Mouse (Mus musculus) neural tube, embryonic 11.5 days (tissue): ENCODE measurements around the gene Opcml. TPM values are rescaled to one million over a fixed set of nuclear protein-coding genes. Genes with fewer than 3 reads are reported as not detected.

Source experiments
- ATAC-seq: fragments of 200-750 bp; cut with Nextera tagmentation; 2 replicates; pipeline ENCODE4 v1.8.0; 2017; ENCODE audit warnings: moderate number of reproducible peaks, mild to moderate bottlenecking, moderate TSS enrichment, moderate library complexity; ENCODE audit not compliant: insufficient read depth, low FRiP score, low TSS enrichment
- DNase-seq: peaks from one replicate; pipeline ENCODE4 v3.0.0-alpha.2; 2015; ENCODE audit warnings: low spot score
- H3K27ac ChIP-seq: fragments of 300-500 bp; sonication (generic); 2 replicates; pipeline ENCODE4 v1.5.1; 2014; ENCODE audit warnings: low read depth, mild to moderate bottlenecking, low read length
- H3K27me3 ChIP-seq: fragments of 300-500 bp; sonication (generic); 2 replicates; pipeline ENCODE4 v1.6.1; 2014; ENCODE audit warnings: mild to moderate bottlenecking, low read length, mixed read lengths; ENCODE audit not compliant: control insufficient read depth, insufficient read depth
- H3K36me3 ChIP-seq: fragments of 300-500 bp; sonication (generic); 2 replicates; pipeline ENCODE4 v1.6.1; 2014; ENCODE audit warnings: mild to moderate bottlenecking, low read length, moderate library complexity, mixed read lengths; ENCODE audit not compliant: control insufficient read depth, insufficient read depth
- H3K4me1 ChIP-seq: fragments of 300-500 bp; sonication (generic); 2 replicates; pipeline ENCODE4 v1.6.1; 2014; ENCODE audit warnings: low read length, mixed read lengths; ENCODE audit not compliant: control insufficient read depth, insufficient read depth
- H3K4me2 ChIP-seq: fragments of 300-500 bp; sonication (generic); 2 replicates; pipeline ENCODE4 v1.6.1; 2014; ENCODE audit warnings: low read depth, mild to moderate bottlenecking, moderate library complexity
- H3K4me3 ChIP-seq: fragments of 300-500 bp; sonication (generic); 2 replicates; pipeline ENCODE4 v1.5.1; 2014; ENCODE audit warnings: low read depth, low read length
- H3K9ac ChIP-seq: fragments of 300-500 bp; sonication (generic); 2 replicates; pipeline ENCODE4 v1.6.1; 2014; ENCODE audit warnings: mild to moderate bottlenecking, low read length
- H3K9me3 ChIP-seq: fragments of 300-500 bp; sonication (generic); 2 replicates; pipeline ENCODE4 v1.6.1; 2016; ENCODE audit warnings: low read length; ENCODE audit not compliant: control insufficient read depth
- whole genome bisulfite sequencing: fragments of 180-500 bp; shearing (Covaris S2); extraction: QIAGEN DNeasy Blood & Tissue Kit; methylation state at CpG from one replicate; pipeline ENCODE4 v1.1.7; 2014; 5-methylcytosine and 5-hydroxymethylcytosine counted together
- polyA plus RNA-seq: library from polyadenylated mRNA; unstranded; fragments of >200 nt; fragmentation: Nextera tagmentation; extraction: Ambion mirVana; gene quantifications from 2 replicates; pipeline ENCODE4 v1.2.1, GENCODE M21; 2014

Gene Opcml
- polyA plus RNA-seq, 1 experiment from 2014 or later, result 3.6 TPM

DNA sequence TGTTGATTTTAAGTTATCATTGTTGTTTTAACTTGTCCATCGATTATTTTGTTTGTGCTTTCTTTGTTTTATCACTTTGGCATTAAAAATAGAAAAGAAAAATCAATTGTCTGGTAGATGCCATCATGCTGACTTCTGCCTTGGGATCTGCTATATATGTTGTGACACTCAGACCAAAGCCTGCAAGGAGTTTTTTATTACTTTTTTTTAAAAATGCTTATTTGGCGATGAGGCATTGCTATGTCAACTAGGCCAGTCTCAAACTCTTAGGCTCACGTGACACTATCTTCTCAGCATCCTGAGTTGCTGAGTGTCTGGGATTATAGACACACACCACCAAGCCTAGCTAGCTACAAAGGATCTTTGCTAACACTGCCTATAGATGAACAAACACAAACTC is 605.1 kb downstream of the Opcml start:
- Histone ChIP-seq H3K9ac (no peak overlapping the region), H3K9me3 (no peaks in the 10 kb centered on the region), H3K27me3 (no peaks in the 10 kb centered on the region), H3K4me1 (no peaks in the 10 kb centered on the region), H3K4me3 (no peak overlapping the region), H3K4me2 (no peak overlapping the region), H3K27ac (no peak overlapping the region), H3K36me3 (no peaks in the 10 kb centered on the region)
- no peak for DNase-seq
- WGBS, result 90% methylated on average over 3 of the region's 3 CpGs
- no peak for ATAC-seq

DNA sequence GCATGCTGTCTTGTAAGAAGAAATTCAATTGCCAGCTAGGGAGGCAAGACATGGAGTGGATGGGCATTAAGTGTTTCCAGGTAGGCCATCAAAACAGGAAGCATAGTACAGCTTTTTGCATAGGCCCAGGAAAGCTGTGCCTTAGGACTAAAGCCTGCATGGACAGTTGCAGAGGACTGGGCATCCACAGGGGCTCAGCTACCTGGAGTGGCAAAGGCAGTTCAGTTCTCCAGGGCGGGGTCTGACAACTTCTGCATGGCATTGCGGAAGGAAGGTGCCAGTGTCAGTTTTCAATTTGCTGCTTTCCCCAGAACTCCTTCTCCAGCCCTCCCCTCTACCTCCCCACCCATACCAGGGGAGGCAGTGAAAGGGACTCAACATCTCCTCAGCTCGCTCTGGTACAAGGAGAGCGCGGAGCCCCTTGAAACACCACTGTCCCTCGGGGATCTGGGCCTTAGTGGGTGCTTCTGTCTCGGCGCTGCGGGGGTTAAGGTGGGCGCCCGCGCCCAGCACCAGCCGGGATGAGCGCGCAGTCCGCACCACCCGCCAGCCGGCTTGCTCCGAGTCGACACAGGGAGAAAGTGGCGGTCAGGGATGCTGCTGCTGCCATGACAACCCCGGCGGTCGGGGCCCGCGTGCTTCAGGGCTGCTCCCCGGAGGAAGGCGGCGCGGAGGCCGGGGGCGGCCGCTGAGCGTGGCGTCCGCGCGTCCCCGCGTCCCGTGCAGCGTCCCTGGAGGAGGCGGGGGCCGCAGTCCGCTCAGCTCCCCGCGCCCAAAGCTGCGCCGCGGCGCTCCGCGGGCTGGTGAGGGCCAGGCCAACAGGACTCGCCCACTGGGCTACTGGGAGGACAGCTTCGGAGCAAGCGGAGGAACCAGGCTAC is 612.4 kb downstream of the Opcml start:
- ATAC-seq, result peak; percentile 78
- H3K9ac ChIP-seq, result peak overlapping the region; percentile 53
- no peaks in the 10 kb centered on the region for H3K36me3 ChIP-seq
- H3K4me1 ChIP-seq, result 0 out of 2 replicates have a peak, but pooled peaks cover 2% of the 10 kb centered on the region
- no peak overlapping the region for H3K27ac ChIP-seq
- H3K9me3 ChIP-seq, result no peaks in the 10 kb centered on the region
- peak; percentile 73 for DNase-seq
- peak overlapping the region; percentile 84 for H3K4me2 ChIP-seq
- peak overlapping the region; percentile 54 for H3K4me3 ChIP-seq
- WGBS, result under 1% methylated on average over 51 of the region's 56 CpGs
- peaks cover 11% of the 10 kb centered on the region for H3K27me3 ChIP-seq

DNA sequence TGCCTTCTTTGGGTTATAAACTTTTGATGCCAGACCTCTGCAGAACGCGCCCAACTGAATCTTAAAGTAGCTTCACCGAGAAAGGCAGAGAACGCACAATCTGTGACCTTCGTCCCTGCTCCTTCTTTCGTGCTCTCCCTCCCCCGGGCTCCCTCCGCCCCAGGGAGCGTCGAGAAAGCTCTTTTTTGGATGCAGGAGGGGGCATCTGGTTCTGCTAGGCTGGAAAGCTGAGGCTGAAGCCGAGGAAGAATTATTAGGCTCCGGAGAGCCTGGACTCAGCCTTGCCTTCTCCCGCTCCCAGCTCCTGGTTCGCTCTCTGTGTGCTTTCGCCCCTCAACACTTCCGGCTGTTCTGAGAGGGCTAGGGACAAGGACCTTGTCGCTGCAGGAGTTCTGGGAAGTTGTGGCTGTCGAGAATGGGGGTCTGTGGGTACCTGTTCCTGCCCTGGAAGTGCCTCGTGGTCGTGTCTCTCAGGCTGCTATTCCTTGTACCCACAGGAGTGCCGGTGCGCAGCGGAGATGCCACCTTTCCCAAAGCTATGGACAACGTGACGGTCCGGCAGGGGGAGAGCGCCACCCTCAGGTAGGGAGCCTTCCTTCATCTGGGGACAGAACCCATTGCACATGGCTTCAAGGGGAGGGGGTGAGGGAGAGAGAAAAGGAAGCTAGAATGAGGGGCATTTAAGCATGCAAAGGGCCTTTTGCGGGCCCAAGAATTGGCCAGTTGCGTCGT is 613.4 kb downstream of the Opcml start:
- 1% methylated on average over 30 of the region's 30 CpGs for WGBS
- H3K9me3 ChIP-seq, result no peaks in the 10 kb centered on the region
- no peaks in the 10 kb centered on the region for H3K36me3 ChIP-seq
- H3K9ac ChIP-seq, result peak overlapping the region; percentile 53
- no peak overlapping the region for H3K27ac ChIP-seq
- peak overlapping the region; percentile 54 for H3K4me3 ChIP-seq
- ATAC-seq, result peak; percentile 73
- H3K4me1 ChIP-seq, result 0 out of 2 replicates have a peak, but pooled peaks cover 2% of the 10 kb centered on the region
- DNase-seq, result peak; percentile 78
- H3K4me2 ChIP-seq, result peak overlapping the region; percentile 84
- H3K27me3 ChIP-seq, result peaks cover 11% of the 10 kb centered on the region

DNA sequence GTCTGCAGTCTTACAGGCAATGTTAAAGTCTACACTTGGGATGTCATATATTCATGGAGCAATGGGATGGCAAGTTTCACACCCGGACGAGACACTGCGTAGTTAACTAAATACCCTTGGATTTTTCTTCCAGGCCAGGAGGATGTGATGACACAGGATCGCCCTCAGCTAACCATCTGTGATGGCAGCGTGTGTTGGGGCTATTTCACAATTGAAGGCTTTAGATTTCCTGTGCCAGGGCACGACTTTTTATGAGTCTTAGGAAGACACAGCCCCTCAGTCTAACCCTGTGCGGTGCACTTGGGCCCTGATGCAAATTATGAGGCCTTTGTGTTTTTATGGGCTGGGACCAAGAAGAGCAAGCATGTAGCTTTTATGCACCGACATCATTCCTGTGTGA is 614.0 kb downstream of the Opcml start:
- Histone ChIP-seq H3K9ac (no peak overlapping the region), H3K27me3 (peaks cover 11% of the 10 kb centered on the region), H3K4me3 (peak overlapping the region; percentile 54), H3K36me3 (no peaks in the 10 kb centered on the region), H3K4me1 (0 out of 2 replicates have a peak, but pooled peaks cover 2% of the 10 kb centered on the region), H3K9me3 (no peaks in the 10 kb centered on the region), H3K4me2 (peak overlapping the region; percentile 84), H3K27ac (no peak overlapping the region)
- no peak for DNase-seq
- WGBS, result 67% methylated on average over 8 of the region's 8 CpGs
- ATAC-seq, result no peak

DNA sequence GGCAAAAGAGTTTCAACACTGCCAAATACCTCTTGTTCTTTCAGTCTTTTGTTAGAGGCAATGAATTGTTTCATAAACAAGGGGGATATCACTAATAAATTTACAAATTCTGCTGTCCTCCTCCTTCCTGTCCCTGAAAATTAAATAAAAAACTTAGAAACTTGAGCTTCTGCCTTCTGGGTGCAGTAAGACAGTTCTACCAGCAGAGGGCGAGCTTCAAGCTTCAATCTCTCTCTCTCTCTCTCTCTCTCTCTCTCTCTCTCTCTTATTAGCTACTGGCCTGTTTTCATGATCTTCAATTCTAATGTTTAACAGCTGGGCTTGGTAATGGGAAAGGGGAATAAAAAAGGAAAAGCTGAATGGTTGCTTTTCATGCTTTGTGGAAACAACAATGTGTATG is 615.2 kb downstream of the Opcml start:
- no peak for ATAC-seq

DNA sequence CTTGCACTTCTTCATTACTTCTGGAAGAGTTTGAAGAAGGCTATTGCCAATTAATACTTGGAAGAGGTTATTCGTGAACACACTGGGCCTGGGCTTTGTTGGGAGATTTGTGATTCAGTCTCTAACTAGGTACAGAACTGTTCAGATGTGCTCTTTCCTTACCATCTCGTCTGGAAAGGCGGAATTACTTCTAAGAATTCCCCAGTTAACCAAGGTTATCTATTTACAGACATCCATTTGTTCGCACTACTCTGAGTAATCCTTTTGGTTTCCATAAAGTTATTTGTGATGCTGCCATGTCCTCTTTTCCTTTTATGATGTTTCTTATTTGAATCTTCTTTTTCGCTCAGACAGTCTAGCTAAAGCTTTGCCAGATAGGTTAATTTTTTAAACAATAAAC is 630.2 kb downstream of the Opcml start:
- no peaks in the 10 kb centered on the region for H3K9me3 ChIP-seq
- DNase-seq (no peak), ATAC-seq (no peak)
- H3K36me3 ChIP-seq, result no peaks in the 10 kb centered on the region
- no peaks in the 10 kb centered on the region for H3K27me3 ChIP-seq
- H3K9ac ChIP-seq, result no peak overlapping the region
- no peak overlapping the region for H3K27ac ChIP-seq
- WGBS, result 83% methylated on average over 5 of the region's 5 CpGs
- H3K4me2 ChIP-seq, result no peak overlapping the region
- no peaks in the 10 kb centered on the region for H3K4me1 ChIP-seq
- no peak overlapping the region for H3K4me3 ChIP-seq

More for the DNA sequence above, 615.2 kb downstream of the Opcml start:
- Histone ChIP-seq H3K4me2 (no peak overlapping the region), H3K36me3 (no peaks in the 10 kb centered on the region), H3K9me3 (no peaks in the 10 kb centered on the region), H3K27me3 (peaks cover 11% of the 10 kb centered on the region), H3K9ac (no peak overlapping the region), H3K4me3 (no peak overlapping the region), H3K4me1 (0 out of 2 replicates have a peak, but pooled peaks cover 2% of the 10 kb centered on the region), H3K27ac (no peak overlapping the region)
- DNase-seq, result no peak
- WGBS, result 0% methylated on average over 1 of the region's 1 CpGs

DNA sequence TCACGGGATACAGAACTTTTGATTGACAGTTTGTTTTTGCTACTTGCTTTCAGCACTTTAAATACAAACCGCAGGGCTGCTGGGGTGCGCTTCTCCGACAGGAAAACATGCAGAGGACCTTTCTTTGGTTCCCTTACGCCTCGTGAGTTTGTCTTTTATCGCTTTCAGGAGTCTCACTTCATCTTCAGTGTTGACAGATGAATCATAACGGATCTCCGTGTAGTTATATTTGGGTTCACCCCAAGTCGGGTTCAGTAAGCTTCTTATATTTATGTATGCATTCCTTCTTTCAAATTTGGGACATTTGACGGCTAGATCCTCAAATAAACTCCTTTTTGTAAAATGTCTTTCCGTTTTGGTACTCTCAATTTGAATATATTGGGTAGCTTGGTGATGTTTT is 632.8 kb downstream of the Opcml start:
- H3K4me3 ChIP-seq, result no peak overlapping the region
- no peak overlapping the region for H3K4me2 ChIP-seq
- no peak overlapping the region for H3K27ac ChIP-seq
- no peaks in the 10 kb centered on the region for H3K36me3 ChIP-seq
- DNase-seq (no peak), ATAC-seq (no peak)
- H3K4me1 ChIP-seq, result no peaks in the 10 kb centered on the region
- no peaks in the 10 kb centered on the region for H3K27me3 ChIP-seq
- no peaks in the 10 kb centered on the region for H3K9me3 ChIP-seq
- WGBS, result 69% methylated on average over 12 of the region's 12 CpGs
- no peak overlapping the region for H3K9ac ChIP-seq

DNA sequence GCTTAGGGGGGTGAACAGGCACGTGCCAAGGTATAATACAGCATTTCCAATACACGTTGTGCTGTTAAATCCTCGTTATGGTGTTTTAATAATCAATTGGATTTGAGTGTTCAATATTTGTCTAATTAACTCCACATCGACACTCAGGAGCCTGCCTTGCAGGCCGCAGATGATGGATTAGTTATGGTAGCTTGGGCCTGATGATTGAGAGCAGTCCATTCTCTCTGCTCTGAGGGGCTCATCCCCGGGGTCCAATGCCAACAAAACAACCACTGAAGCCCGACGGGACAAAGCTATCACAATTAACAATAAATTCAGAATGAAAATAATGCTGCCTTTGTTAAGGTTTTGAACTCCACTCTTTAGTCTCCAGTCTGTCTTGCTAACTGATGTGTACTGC is 641.6 kb downstream of the Opcml start:
- Histone ChIP-seq H3K9ac (no peak overlapping the region), H3K4me1 (no peaks in the 10 kb centered on the region), H3K27ac (no peak overlapping the region), H3K9me3 (no peaks in the 10 kb centered on the region), H3K4me3 (no peak overlapping the region), H3K36me3 (no peaks in the 10 kb centered on the region), H3K4me2 (no peak overlapping the region), H3K27me3 (no peaks in the 10 kb centered on the region)
- DNase-seq, result no peak
- ATAC-seq, result no peak
- 51% methylated on average over 8 of the region's 8 CpGs for WGBS
